Mouse (Mus musculus) heart, postnatal 10 days (tissue): Measurements from ENCODE around the gene Kcne2. TPM values are rescaled to one million over a fixed set of nuclear protein-coding genes. Genes with fewer than 3 reads are reported as not detected.

ENCODE experiments used
- DNase-seq, 2 experiments: peaks; one replicate each; pipeline ENCODE4 v3.0.0; 2021
- intact Hi-C: fragments of 180-260 bp; cut with DNase I; formaldehyde crosslinking; loops from one replicate; pipeline ENCODE4 v1.15.1; 2025
- total RNA-seq, 2 experiments: library from RNA; stranded (reverse); gene quantifications; 2 replicates each; pipeline ENCODE4 v1.2.3; 2021

Gene Kcne2
- total RNA-seq, 2 experiments from 2014 or later: not detected

- intact Hi-C loops: loop anchor here (10.0 kb wide), 1 partner anchor 611 kb away; no protein-coding TSS in a partner anchor
Observed at GRCm38 (mm10) chr16:92305519-92305918, 13.3 kb downstream of the Kcne2 start.

GRCm38 (mm10) chr16:92307947-92308346, 15.8 kb downstream of the Kcne2 start:
- DNase-seq: no peak

More at GRCm38 (mm10) chr16:92305519-92305918, 13.3 kb downstream of the Kcne2 start:
- no peak for DNase-seq

GRCm38 (mm10) chr16:92309126-92309525, 16.9 kb downstream of the Kcne2 start:
- intact Hi-C loops: loop anchor here (10.0 kb wide), 1 partner anchor 614 kb away; no protein-coding TSS in a partner anchor
- DNase-seq: no peak

More at GRCm38 (mm10) chr16:92307947-92308346, 15.8 kb downstream of the Kcne2 start:
- intact Hi-C loops: loop anchor here (10.0 kb wide), 1 partner anchor 613 kb away; no protein-coding TSS in a partner anchor

GRCm38 (mm10) chr16:92313953-92314741, 22.0 kb downstream of the Kcne2 start:
- intact Hi-C loops: loop anchor here (1.0 kb wide), 2 partner anchors 22 to 143 kb away; no protein-coding TSS in a partner anchor

GRCm38 (mm10) chr16:92316049-92316738, 24.0 kb downstream of the Kcne2 start:
- intact Hi-C loops: no loop called here
- no peak for DNase-seq

More at GRCm38 (mm10) chr16:92313953-92314741, 22.0 kb downstream of the Kcne2 start:
- DNase-seq: peak; percentile 57 to 70

- DNase-seq: peak; percentile 48 to 69
- intact Hi-C loops: no loop called here
Observed at GRCm38 (mm10) chr16:92319353-92320109, 27.3 kb downstream of the Kcne2 start.

GRCm38 (mm10) chr16:92320361-92320760, 28.2 kb downstream of the Kcne2 start:
- intact Hi-C loops: no loop called here
- DNase-seq: no peak

- intact Hi-C loops: no loop called here
- DNase-seq: no peak
Observed at GRCm38 (mm10) chr16:92321341-92321740, 29.2 kb downstream of the Kcne2 start, which contains the start of gene Fam243. Gene Fam243, minus strand, starts transcription at chr16:92321441.

GRCm38 (mm10) chr16:92324309-92325061, 32.3 kb downstream of the Kcne2 start:
- intact Hi-C loops: no loop called here
- no peak for DNase-seq

GRCm38 (mm10) chr16:92325062-92325406, 32.8 kb downstream of the Kcne2 start:
- no peak for DNase-seq
- intact Hi-C loops: no loop called here

GRCm38 (mm10) chr16:92327911-92328310, 35.7 kb downstream of the Kcne2 start:
- DNase-seq: no peak
- intact Hi-C loops: no loop called here

GRCm38 (mm10) chr16:92330966-92331365, 38.8 kb downstream of the Kcne2 start:
- intact Hi-C loops: no loop called here
- no peak for DNase-seq

- intact Hi-C loops: no loop called here
- DNase-seq: no peak
Observed at GRCm38 (mm10) chr16:92334600-92334999, 42.4 kb downstream of the Kcne2 start.

- intact Hi-C loops: loop anchor here (1.0 kb wide), 1 partner anchor 22 kb away; no protein-coding TSS in a partner anchor
- peak; percentile 86 to 90 for DNase-seq
Observed at GRCm38 (mm10) chr16:92336280-92336679, 44.1 kb downstream of the Kcne2 start.

GRCm38 (mm10) chr16:92340612-92341511, 48.7 kb downstream of the Kcne2 start:
- DNase-seq: peak; percentile 83
- intact Hi-C loops: loop anchor here (1.0 to 5.0 kb wide), 4 partner anchors 44 to 136 kb away; no protein-coding TSS in a partner anchor

- intact Hi-C loops: no loop called here
- peak; percentile 83 to 90 for DNase-seq
Observed at GRCm38 (mm10) chr16:92345177-92345576, 53.0 kb downstream of the Kcne2 start.

GRCm38 (mm10) chr16:92346297-92346916, 54.2 kb downstream of the Kcne2 start:
- intact Hi-C loops: no loop called here
- peak; percentile 90 to 93 for DNase-seq
